Mouse (Mus musculus) hindbrain, embryonic 15.5 days (tissue): ENCODE data around the gene Ccl2. TPM values are rescaled to one million over a fixed set of nuclear protein-coding genes. Genes with fewer than 3 reads are reported as not detected.

Experiments
- ATAC-seq: fragments of 200-750 bp; cut with Nextera tagmentation; 2 replicates; pipeline ENCODE4 v1.8.0; 2017; ENCODE audit warnings: low read depth, moderate number of reproducible peaks, moderate TSS enrichment; ENCODE audit not compliant: low FRiP score
- H3K27ac ChIP-seq: fragments of 300-500 bp; sonication (generic); replicated peaks from 2 replicates; pipeline ENCODE4 v1.5.1; 2015; ENCODE audit warnings: mild to moderate bottlenecking, inconsistent platforms
- H3K27me3 ChIP-seq: fragments of 300-500 bp; sonication (generic); 2 replicates; pipeline ENCODE4 v1.6.1; 2015; ENCODE audit warnings: control low read depth, inconsistent platforms
- H3K36me3 ChIP-seq: fragments of 300-500 bp; sonication (generic); 2 replicates; pipeline ENCODE4 v1.6.1; 2015; ENCODE audit warnings: control low read depth, inconsistent platforms
- H3K4me1 ChIP-seq: fragments of 300-500 bp; sonication (generic); replicated peaks from 2 replicates; pipeline ENCODE4 v1.6.1; 2015; ENCODE audit warnings: control low read depth, inconsistent platforms
- H3K4me2 ChIP-seq: fragments of 300-500 bp; sonication (generic); 2 replicates; pipeline ENCODE4 v1.6.1; 2015; ENCODE audit warnings: moderate library complexity, mild to moderate bottlenecking, inconsistent platforms
- H3K4me3 ChIP-seq: fragments of 300-500 bp; sonication (generic); 2 replicates; pipeline ENCODE4 v1.5.1; 2015; ENCODE audit warnings: mild to moderate bottlenecking, inconsistent platforms
- H3K9ac ChIP-seq: fragments of 300-500 bp; sonication (generic); 2 replicates; pipeline ENCODE4 v1.6.1; 2015; ENCODE audit warnings: inconsistent platforms
- H3K9me3 ChIP-seq: fragments of 300-500 bp; sonication (generic); 2 replicates; pipeline ENCODE4 v1.6.1; 2016; ENCODE audit warnings: control low read depth, inconsistent platforms
- WGBS: fragments of 180-500 bp; shearing (Covaris S2); methylation state at CpG from one replicate; pipeline ENCODE4 v1.1.7; 2015; 5-methylcytosine and 5-hydroxymethylcytosine counted together
- polyA plus RNA-seq: library from polyadenylated mRNA; unstranded; fragments of >200 nt; fragmentation: Nextera tagmentation; extraction: Ambion mirVana; gene quantifications from 2 replicates; pipeline ENCODE4 v1.2.1, GENCODE M21; 2015

Ccl2 gene
- polyA plus RNA-seq, result 0.73 and 1.4 TPM in 2 replicates

DNA sequence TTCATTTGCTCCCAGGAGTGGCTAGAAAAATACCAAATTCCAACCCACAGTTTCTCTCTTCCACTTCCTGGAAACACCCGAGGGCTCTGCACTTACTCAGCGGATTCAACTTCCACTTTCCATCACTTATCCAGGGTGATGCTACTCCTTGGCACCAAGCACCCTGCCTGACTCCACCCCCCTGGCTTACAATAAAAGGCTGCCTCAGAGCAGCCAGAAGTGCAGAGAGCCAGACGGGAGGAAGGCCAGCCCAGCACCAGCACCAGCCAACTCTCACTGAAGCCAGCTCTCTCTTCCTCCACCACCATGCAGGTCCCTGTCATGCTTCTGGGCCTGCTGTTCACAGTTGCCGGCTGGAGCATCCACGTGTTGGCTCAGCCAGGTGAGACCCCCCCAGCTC lies at the start of gene Ccl2:
Gene Ccl2 (plus strand): TSS at position 216 of the 400 bp plus-strand sequence.
- no peaks in the 10 kb centered on the region for H3K27me3 ChIP-seq
- H3K4me3 ChIP-seq, result no peak within 1 kb of the TSS
- 29% methylated on average over 5 of the region's 5 CpGs for WGBS
- H3K4me2 ChIP-seq, result no peak within 1 kb of the TSS
- H3K36me3 ChIP-seq, result no peaks in the 10 kb centered on the region
- peak; percentile 74 for ATAC-seq
- H3K27ac ChIP-seq, result no peak within 1 kb of the TSS
- no peaks in the 10 kb centered on the region for H3K9me3 ChIP-seq
- no peak within 1 kb of the TSS for H3K9ac ChIP-seq
- H3K4me1 ChIP-seq, result peaks cover 15% of the 10 kb centered on the region

DNA sequence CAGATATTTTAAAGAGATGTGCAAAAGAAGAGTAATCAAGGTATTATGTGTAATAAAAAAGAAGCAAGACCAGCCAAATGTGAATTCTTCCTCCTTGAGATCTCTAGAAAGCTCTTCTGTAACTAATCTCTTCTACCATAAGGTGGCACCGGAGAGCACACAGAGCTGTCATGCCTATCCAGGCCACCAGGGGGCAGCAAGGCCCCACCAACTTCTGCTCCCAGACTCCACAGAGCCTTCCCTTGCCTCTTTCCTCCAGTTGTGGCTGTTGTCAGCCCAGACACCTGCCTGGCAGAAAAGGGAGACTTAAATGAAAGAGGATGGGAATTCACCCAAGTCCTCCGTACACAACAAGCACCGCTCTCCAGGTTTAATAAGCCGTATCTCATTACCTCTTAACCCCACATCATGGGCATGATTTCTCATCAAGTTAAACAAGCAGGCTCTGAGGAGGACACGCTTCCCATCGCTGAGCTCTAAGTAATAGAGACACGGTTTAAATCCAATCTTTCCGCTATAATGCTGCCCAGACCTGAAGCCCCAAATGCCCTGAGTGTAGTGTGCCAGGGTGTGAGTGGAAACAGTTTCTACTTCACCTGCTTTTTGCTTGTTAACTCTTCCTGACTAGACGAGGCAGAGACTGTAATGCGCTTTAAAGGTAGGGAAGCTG lies 39.1 kb upstream of the Ccl2 start:
- ATAC-seq, result peak; percentile 78; the same call in 1 of the 2 replicates
- WGBS, result 62% methylated on average over 10 of the region's 10 CpGs
- no peak overlapping the region for H3K4me2 ChIP-seq
- H3K9ac ChIP-seq, result no peak overlapping the region
- H3K4me1 ChIP-seq, result no peaks in the 10 kb centered on the region
- H3K4me3 ChIP-seq, result no peak overlapping the region
- H3K27ac ChIP-seq, result no peak overlapping the region
- no peaks in the 10 kb centered on the region for H3K36me3 ChIP-seq
- no peaks in the 10 kb centered on the region for H3K9me3 ChIP-seq
- no peaks in the 10 kb centered on the region for H3K27me3 ChIP-seq

DNA sequence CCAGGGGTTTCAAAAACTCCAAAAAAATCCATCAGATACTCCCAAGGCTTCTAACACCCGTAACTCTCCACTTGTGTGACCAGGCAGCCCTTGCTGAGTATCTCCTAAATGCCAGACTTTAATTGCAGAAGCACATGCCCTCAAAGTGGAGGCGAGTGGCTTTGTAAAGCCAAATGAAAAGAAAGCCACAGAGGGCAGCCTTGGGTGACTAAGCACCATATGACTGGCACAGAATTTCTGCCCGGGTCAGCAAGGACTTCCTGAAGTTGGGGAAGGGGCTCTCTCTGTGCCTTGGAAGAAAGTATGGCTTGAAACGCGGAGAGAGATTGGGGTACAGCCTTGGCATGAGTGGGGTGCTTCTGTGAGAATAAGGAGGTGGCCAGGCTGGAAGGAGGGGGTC lies 38.3 kb upstream of the Ccl2 start:
- no peaks in the 10 kb centered on the region for H3K9me3 ChIP-seq
- H3K4me2 ChIP-seq, result no peak overlapping the region
- WGBS, result 89% methylated on average over 5 of the region's 5 CpGs
- H3K27ac ChIP-seq, result no peak overlapping the region
- no peak for ATAC-seq
- H3K27me3 ChIP-seq, result no peaks in the 10 kb centered on the region
- no peaks in the 10 kb centered on the region for H3K36me3 ChIP-seq
- no peak overlapping the region for H3K4me3 ChIP-seq
- H3K9ac ChIP-seq, result no peak overlapping the region
- no peaks in the 10 kb centered on the region for H3K4me1 ChIP-seq

DNA sequence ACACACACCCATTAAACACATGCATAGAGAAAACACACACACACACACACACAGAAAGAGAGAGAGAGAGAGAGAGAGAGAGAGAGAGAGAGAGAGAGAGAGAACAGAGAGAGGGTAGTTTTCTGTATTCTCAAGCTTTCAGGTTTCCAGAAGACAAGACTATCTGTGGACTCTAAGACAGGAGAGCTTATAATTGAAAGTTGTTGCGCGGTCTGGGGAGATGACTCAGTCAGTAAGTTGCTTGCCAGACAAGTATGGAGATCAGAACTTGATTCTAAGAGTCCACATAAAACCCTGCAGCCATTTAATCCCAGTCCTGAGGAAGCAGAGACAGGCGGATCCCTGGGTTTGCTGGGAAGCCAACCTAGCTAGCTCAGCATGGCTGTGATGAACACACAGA lies 36.7 kb upstream of the Ccl2 start:
- Histone ChIP-seq H3K9ac (no peak overlapping the region), H3K4me1 (no peaks in the 10 kb centered on the region), H3K4me3 (no peak overlapping the region), H3K27me3 (no peaks in the 10 kb centered on the region), H3K4me2 (no peak overlapping the region), H3K27ac (no peak overlapping the region), H3K9me3 (no peaks in the 10 kb centered on the region), H3K36me3 (no peaks in the 10 kb centered on the region)
- 95% methylated on average over 3 of the region's 3 CpGs for WGBS
- ATAC-seq, result no peak

DNA sequence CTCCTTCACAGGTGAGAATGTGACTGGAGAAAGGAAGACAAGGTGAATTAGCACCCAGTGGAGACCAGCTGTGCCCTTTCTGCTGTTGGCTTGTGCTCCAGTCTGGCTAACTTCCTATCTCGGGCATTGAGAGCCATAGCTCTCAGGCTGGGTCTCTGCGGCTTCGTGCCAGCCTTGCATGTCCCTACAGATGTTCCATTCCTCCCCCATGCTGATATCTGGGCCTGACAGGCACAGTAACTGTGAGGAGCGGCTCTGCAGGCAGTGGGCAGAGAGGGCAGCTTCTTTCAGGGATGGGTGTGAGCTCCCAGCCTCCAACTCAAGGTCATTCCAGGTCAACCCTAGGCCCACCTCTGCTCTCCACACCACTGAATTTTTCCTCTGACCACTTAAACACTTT lies 35.9 kb upstream of the Ccl2 start:
- H3K27me3 ChIP-seq, result no peaks in the 10 kb centered on the region
- WGBS, result 67% methylated on average over 4 of the region's 4 CpGs
- no peak overlapping the region for H3K4me2 ChIP-seq

DNA sequence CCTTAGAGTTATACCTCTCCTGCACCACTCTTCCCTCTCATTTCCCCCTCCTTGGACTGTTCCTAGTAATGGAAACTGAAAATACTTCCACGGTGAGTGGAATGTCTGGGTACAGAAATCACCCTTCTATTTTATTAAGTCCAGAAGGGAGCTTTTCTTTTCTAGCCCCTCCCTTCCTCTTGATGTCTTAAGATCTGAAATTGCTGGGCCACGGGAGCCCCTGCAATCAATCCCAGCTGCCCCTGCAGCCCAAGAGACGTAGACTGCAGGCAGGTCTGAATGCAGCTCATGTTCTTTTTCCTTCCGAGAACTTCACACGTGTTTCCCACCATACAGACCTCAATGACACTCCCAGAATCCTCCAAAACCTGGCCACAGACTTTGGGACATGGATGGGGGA lies 34.8 kb upstream of the Ccl2 start:
- Histone ChIP-seq H3K9me3 (no peaks in the 10 kb centered on the region), H3K27me3 (no peaks in the 10 kb centered on the region), H3K4me2 (no peak overlapping the region), H3K9ac (no peak overlapping the region), H3K4me3 (no peak overlapping the region), H3K27ac (no peak overlapping the region), H3K36me3 (no peaks in the 10 kb centered on the region), H3K4me1 (no peaks in the 10 kb centered on the region)
- WGBS, result 67% methylated on average over 5 of the region's 5 CpGs
- no peak for ATAC-seq

More for the DNA sequence above, 35.9 kb upstream of the Ccl2 start:
- H3K9me3 ChIP-seq, result no peaks in the 10 kb centered on the region
- H3K4me3 ChIP-seq, result no peak overlapping the region
- no peak for ATAC-seq
- no peaks in the 10 kb centered on the region for H3K4me1 ChIP-seq
- no peak overlapping the region for H3K9ac ChIP-seq
- no peaks in the 10 kb centered on the region for H3K36me3 ChIP-seq
- no peak overlapping the region for H3K27ac ChIP-seq

DNA sequence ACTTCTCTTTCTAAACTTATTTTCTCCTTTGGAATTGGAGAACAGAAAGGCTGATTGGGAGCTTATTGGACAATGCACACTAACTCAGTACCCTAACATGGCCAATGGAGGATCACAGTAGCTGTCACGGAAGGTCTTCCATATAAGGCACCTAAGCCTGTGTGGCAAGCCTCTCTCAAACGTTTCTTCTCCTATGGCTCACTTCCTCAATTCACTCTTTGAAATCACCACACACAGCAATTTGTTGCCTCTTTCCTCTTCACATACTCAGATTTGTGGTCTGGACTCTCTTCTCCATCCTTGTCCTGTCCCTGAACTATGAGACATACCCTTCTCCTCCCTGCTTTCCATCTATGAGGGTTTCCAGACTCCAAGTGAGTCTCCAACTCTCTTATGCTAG lies 30.6 kb upstream of the Ccl2 start:
- no peaks in the 10 kb centered on the region for H3K36me3 ChIP-seq
- no peak for ATAC-seq
- H3K9me3 ChIP-seq, result no peaks in the 10 kb centered on the region
- no peak overlapping the region for H3K4me2 ChIP-seq
- peaks cover 10% of the 10 kb centered on the region for H3K4me1 ChIP-seq
- H3K27ac ChIP-seq, result no peak overlapping the region
- WGBS, result 79% methylated on average over 2 of the region's 2 CpGs
- H3K9ac ChIP-seq, result no peak overlapping the region
- H3K27me3 ChIP-seq, result no peaks in the 10 kb centered on the region
- no peak overlapping the region for H3K4me3 ChIP-seq

DNA sequence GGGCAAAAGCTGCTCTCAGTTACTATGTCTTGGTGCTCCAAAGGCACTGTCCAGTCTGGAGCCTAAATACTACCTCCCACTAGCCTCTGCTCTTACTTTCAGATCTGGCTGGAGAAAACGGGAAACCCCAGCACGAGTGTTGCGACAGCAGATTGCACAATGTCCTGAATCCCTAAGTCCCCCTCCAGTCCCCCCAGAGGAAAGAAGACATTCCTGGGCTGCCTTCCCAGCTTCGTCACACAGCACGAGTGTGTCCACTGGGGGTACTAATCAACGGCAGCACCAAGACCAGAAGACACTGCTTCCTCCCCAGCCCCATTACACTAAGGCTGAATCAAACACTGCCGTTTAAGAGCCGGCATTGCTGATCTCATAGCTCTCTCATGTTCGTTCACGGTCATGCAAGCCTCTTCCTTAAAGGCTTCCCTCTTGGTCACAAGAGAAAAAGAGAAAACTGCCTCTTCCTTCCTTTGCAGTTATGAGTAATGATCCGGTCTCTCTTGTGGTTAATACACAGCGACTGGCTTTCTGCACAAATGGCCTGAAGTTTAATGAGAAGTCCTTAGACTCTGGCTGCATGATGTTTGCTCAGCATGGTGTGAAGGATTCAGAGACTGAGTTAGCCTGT lies 28.5 kb upstream of the Ccl2 start:
- no peak for ATAC-seq
- Histone ChIP-seq H3K9me3 (no peaks in the 10 kb centered on the region), H3K27ac (no peak overlapping the region), H3K36me3 (no peaks in the 10 kb centered on the region), H3K4me3 (no peak overlapping the region), H3K27me3 (no peaks in the 10 kb centered on the region), H3K4me1 (peaks cover 10% of the 10 kb centered on the region), H3K4me2 (peak overlapping the region; percentile 17), H3K9ac (no peak overlapping the region)
- WGBS, result 44% methylated on average over 12 of the region's 12 CpGs

DNA sequence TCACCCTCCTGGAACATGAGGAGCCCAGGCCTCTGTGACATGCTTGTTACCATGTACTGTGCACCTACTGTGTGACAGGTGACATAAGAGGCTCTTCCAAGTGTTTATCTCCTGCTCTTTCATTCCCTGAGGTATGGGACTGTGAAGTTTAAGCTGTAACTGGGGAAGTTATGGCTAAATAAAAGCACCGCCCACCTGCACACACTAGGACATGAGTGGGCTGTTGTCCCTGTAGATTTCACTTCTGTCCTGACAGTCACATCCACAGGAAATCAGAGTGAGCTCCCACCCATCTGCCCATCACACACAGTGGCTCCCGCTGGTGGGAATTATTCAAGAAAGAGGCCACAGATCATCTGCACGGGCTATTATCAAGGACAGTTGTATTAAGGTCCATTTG lies 25.3 kb upstream of the Ccl2 start:
- Histone ChIP-seq H3K9me3 (no peaks in the 10 kb centered on the region), H3K4me3 (no peak overlapping the region), H3K27ac (no peak overlapping the region), H3K36me3 (no peaks in the 10 kb centered on the region), H3K9ac (no peak overlapping the region), H3K4me2 (no peak overlapping the region), H3K4me1 (peaks cover 10% of the 10 kb centered on the region), H3K27me3 (no peaks in the 10 kb centered on the region)
- no peak for ATAC-seq
- 92% methylated on average over 3 of the region's 3 CpGs for WGBS

DNA sequence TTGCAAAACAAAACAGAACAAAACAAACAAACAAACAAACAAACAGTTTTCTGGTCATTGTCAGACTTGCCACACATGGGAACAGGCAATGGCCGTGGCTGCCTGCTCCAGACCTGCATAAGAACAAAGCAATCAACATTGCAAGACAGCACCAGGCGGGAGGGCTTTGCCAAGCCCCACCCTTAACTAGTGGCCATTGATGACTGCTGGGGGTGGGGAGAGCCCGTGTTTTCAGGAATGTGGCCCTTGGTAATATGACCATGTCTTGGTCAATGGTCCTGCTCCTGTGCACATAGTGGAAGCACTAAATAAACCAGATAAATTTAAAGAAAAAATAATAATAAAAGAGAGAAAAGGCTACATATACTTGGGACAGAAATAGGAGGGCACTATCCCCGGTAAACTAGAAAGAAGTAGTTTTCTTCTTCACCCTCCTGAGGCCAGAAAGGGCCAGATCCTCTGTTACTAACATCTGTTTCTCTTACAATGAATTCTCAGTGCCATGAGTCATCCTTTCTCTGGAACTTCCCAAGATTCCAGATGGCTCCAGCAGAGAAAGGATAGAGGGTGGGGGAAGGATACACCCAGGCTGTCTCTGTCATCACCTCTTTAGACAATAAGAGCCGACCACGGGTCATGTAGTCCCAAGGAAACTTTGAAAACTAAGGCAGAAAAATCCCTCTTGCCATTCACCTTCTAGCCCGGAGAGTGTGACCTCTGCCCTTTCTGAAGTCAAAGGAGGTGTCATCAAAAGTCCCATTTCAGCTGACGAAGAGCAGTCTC lies 23.8 kb upstream of the Ccl2 start:
- Histone ChIP-seq H3K4me2 (no peak overlapping the region), H3K27ac (no peak overlapping the region), H3K36me3 (no peaks in the 10 kb centered on the region), H3K9me3 (no peaks in the 10 kb centered on the region), H3K27me3 (no peaks in the 10 kb centered on the region), H3K4me3 (no peak overlapping the region), H3K9ac (no peak overlapping the region), H3K4me1 (peaks cover 9% of the 10 kb centered on the region)
- WGBS, result 57% methylated on average over 8 of the region's 8 CpGs
- no peak for ATAC-seq

DNA sequence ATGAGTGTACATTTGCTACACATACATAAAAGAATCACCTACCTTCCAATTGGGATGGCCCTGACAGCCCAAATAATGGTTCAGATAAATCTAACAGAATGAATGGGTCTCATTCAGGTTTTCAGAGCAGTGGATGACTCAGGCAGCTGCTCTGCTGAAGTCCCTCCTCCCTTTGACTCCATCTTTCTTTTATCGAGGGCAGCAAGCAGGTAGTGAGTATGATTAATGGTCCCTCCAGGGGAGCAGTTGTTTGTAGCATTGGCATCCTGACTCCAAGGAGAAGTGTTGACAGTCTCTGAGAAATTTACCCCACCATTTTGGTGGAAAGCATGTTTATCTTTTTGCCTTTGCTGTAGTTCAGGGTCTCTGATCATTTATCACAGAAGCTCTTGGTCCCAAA lies 21.6 kb upstream of the Ccl2 start:
- no peaks in the 10 kb centered on the region for H3K36me3 ChIP-seq
- no peaks in the 10 kb centered on the region for H3K9me3 ChIP-seq
- no peaks in the 10 kb centered on the region for H3K27me3 ChIP-seq
- H3K9ac ChIP-seq, result no peak overlapping the region
- H3K4me2 ChIP-seq, result no peak overlapping the region
- no peak for ATAC-seq
- no peaks in the 10 kb centered on the region for H3K4me1 ChIP-seq
- H3K4me3 ChIP-seq, result no peak overlapping the region
- 27% methylated on average over 1 of the region's 1 CpGs for WGBS
- no peak overlapping the region for H3K27ac ChIP-seq

DNA sequence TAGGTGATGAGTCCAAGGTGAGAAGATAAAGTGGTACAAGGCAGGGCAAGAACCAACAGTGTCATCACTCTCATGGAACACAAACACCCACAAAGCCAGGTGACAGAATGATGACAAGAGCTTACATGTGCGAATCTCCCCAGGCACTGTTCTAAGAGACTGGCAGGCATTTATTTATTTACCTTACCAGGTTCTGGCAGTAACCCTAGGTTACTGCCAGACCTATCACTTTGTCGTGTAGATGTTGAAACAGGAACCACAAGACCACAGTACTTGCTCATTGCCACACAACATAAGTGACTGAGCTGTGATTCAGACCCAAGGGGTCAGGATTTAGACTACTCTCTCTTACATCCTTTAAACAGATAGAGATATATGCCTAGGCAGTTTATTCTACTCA lies 20.3 kb upstream of the Ccl2 start:
- Histone ChIP-seq H3K9me3 (no peaks in the 10 kb centered on the region), H3K4me2 (no peak overlapping the region), H3K27me3 (no peaks in the 10 kb centered on the region), H3K36me3 (no peaks in the 10 kb centered on the region), H3K27ac (no peak overlapping the region), H3K4me1 (no peaks in the 10 kb centered on the region), H3K9ac (no peak overlapping the region), H3K4me3 (no peak overlapping the region)
- no peak for ATAC-seq
- WGBS, result 81% methylated on average over 2 of the region's 2 CpGs
